Mouse (Mus musculus) testis, postnatal 14 days (tissue): ENCODE data around the gene Trappc4.
A peak's percentile ranks its signal among the peaks of the same experiment; 100 is the strongest.
"Not testable (repeated sequence)": the region's sequence is repeated elsewhere in the genome, so short reads cannot be mapped to it uniquely, and the experiment has no call there.

Experiments used
- DNase-seq: peaks from one replicate; pipeline ENCODE4 v3.0.0; 2021; ENCODE audit warnings: low spot score

Gene Trappc4

DNA sequence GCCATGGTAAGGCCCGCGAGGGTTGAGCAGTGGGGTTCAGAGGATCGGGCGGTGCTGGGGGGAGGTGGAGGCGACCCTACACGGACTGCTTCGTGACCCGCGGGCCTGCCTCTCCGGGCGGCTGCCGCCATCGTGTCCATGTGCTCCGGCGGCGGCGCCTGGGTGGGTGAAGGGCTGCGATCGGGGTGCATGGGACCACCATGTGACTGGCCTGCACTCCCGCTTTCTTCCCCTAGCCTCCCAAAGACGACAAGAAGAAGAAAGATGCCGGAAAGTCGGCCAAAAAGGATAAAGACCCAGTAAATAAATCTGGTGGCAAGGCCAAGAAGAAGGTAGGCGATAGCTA, 325 bp upstream of the Trappc4 start:
- no peak for DNase-seq

DNA sequence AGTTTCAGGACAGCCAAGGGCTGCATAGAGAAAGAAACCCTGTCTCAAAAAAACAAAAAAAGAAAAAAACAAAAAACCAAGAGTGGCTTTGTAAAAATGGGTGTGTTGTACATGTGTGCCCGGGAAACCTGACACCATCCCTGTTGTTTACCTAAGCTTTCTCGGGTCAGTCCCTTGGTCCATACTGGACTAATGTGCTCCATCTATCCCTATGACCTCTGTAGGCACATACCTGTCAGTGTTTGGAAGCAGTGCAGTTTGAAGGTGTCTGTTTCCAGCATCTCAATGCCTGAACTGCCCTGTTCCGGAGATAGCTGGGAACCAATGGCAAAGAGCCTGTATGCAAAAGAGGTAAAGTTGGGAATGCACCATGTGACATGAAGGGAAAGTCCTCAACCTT, 2.4 kb downstream of the Trappc4 start:
- DNase-seq, result no peak

- DNase-seq, result no peak
Measured at GRCm38 (mm10) chr9:44401081-44401480, 6.3 kb downstream of the Trappc4 start.

- no peak for DNase-seq
Measured at GRCm38 (mm10) chr9:44399795-44400114, 7.6 kb downstream of the Trappc4 start.

- DNase-seq, result no peak
Measured at GRCm38 (mm10) chr9:44399114-44399794, 8.1 kb downstream of the Trappc4 start.

DNA sequence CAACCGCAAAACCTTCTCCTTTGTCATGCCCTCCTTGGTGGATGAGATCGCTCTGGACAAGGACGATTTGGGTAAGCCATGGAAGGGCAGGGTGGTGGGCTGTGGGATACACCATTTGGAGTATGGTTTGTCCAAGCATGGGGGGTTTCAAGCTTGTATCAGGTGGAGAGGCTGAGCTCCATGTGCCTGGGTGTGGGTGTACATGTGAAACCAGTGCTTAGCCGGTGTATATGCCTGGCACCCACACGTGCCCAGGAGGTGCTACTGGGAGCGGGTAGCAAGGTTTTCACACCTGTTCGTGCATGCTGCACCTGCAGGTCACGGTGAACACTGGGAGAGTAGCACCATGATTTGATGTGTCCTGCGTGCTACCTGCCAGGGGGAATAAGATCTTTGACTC, 8.8 kb downstream of the Trappc4 start:
- no peak for DNase-seq

DNA sequence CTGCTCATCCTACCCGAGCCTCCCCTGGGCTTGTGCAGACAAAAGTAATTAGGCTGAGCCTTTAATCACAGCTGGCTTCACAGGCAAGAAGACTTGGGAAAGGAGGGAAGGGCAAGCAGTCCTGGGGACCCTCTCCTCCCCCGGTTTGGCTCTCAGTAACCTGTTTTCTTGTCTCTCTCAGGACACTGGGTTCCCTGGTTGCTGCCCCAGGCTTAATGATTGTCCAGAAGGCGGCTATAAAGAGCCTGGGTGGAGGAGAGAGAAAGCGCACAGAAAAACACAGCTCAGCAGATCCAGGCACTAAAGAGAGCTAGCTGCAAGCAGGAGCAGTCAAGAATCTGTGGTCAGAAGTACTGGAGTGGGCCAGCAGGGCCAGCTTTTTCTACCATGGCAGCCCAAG, 9.3 kb downstream of the Trappc4 start:
- no peak for DNase-seq

- peak; percentile 92 for DNase-seq
Measured at GRCm38 (mm10) chr9:44396684-44397411, 10.6 kb downstream of the Trappc4 start, which contains the start of gene Slc37a4. Slc37a4 (plus strand) TSS chr9:44396852.

GRCm38 (mm10) chr9:44391466-44391865, 15.9 kb downstream of the Trappc4 start:
- no peak for DNase-seq

GRCm38 (mm10) chr9:44389273-44389672, 18.1 kb downstream of the Trappc4 start:
- DNase-seq, result no peak

DNA sequence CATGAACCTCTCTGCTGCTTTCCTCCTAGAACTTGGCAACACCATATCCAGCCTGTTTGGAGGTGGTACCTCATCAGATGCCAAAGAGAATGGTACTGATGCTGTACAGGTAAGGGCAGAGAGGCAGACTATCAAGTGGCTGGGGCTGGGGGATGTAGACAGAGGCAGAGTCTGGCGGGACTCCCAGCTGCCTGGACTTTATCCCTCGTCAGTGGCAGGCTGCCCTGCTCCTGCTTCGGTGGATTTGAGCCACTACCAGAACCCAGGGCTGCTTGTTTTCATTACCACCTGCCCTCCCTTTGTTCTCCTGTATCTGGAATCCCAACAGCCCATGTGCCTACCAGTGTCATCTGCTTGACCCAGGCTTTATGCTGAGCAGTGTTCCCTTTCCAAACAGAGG, 20.2 kb downstream of the Trappc4 start:
- DNase-seq, result no peak

DNA sequence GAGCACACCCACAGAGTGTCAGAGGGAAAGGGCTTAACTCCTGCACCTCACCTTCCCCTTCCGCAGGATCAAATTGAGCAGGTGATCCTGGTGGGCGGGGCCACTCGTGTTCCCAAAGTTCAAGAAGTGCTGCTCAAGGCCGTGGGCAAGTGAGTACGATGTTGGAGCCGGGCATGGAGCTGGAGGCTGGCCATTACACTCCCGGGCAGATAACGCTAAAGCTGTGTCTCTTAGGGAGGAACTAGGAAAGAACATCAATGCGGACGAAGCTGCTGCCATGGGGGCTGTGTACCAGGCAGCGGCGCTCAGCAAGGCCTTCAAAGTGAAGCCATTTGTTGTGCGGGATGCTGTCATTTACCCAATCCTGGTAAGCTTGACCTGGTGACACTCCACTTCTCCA, 22.8 kb downstream of the Trappc4 start:
- DNase-seq, result peak; percentile 66

DNA sequence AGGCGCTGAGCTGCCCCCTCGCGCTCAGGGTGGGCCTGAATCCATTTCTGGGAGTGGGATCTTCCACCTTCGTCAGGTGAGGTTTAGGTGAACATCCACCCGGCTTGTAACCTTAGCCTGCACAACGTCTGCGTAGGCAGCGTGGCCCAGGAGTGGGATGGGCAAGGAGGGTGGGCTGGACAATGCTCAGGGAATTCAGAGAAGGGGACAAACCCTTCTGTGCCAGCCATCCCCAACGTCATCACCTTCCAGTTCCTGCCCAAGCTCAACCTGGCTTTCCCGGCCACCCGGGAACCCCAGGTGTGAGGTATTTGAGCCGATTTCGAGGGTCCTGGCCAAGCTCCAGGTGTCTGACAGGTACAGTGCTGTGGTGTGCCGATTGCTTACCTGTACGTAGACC, 27.5 kb downstream of the Trappc4 start:
- no peak for DNase-seq

DNA sequence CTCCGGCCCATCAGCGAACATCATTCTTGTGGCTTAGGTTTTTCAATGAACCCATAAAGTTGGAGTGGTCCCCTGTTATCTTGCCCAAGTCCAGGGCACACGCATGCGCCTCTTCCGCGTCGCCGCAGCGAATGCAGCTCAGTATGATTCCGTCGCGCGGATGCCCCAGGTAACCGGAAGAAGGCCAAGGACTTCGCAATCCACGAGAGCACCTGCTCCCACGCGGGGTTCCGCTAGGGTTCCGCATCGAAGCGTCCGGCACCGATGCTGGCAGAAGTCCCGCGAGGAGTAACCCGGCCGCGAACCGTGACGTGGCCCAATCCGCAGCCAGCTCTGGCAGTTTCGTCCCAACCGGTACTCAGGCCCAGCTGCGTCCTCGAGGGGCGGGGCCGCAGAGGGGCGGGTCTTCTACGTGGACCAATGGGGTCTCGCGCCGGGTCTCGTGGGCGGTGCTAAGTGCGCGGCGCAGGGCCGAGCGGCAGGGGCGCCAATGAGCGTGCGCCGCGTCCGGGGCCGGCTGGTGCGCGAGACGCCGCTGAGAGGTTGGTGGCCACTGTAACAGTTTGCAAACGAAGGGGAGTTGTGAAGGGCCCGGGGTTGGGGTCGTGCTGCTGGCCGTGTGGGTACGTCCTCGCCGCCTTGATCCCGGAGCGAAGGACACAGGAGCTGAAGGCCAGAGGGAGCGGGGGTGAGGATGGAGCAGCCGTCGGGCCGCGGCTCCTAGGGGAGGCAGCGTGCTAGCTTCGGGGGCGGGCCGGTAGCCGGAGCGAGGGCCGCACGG, 28.2 kb downstream of the Trappc4 start, which contains the start of gene Hyou1:
Hyou1 (plus strand) TSS at position 437 of the 781 bp plus-strand sequence.
- DNase-seq, result peak; percentile 98

DNA sequence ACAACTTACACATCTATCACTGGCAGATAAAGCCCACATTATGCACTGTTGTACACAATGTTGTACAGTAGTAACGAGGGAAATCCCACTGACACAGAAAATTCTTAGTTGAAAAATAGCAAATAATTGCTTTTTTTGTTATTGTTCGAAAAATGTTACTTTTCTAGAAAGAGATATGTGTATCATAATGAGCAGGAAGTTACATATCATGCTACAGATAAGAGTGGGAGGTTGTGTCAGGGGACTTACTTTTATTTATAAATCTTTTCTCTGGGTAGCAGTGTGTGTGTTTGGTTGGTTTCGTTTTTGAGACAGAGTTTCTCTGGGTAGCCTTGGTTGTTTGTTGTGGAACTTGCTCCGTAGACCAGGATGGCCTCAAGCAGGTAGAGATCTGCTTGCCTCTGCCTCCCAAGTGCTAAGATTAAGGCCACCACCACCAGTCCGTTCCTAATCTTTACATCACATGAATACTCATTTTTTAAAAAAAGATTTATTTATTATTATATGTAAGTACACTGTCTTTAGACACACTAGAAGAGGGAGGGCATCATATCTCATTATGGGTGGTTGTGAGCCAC, 29.2 kb downstream of the Trappc4 start:
- no peak for DNase-seq

GRCm38 (mm10) chr9:44377335-44377734, 30.1 kb downstream of the Trappc4 start:
- not testable (repeated sequence) for DNase-seq

DNA sequence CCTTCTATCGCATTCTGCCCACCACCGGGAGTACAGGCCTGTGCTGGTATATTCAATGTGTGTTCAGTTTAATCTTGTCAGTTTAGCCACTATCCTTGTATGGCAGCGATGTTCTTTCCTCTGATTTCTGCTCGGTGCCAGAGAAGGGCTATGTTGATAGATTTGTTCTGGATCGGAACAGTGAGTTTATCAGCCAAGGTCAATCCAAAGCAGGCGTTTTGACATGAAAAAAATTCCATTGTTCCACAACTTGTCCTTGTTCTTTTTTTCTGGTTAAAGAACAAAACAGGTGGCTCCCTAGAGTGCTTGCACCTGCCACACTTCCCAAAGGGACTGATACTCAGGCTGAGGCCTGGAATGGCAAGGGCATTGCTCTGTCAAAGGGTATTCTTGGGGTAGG, 31.3 kb downstream of the Trappc4 start:
- DNase-seq, result no peak

DNA sequence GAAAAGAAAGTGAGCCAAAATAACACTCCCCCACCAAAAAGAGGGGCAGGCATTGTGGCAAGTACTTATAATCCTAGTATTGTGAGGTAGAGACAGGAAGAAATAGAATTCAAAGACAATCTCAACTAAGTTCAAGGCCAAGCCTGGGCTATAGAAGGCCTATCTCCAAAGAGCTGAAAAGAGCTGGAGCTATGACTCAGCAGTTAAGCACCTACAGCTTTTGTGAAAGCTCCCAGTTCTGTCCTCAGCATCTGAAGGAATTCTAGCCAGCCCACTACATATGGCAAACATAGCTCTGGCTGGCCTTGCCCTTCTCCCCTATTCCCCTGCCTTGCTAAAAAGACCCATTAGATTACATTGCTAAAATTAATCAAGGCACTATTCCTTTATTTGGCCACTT, 34.0 kb downstream of the Trappc4 start:
- no peak for DNase-seq

DNA sequence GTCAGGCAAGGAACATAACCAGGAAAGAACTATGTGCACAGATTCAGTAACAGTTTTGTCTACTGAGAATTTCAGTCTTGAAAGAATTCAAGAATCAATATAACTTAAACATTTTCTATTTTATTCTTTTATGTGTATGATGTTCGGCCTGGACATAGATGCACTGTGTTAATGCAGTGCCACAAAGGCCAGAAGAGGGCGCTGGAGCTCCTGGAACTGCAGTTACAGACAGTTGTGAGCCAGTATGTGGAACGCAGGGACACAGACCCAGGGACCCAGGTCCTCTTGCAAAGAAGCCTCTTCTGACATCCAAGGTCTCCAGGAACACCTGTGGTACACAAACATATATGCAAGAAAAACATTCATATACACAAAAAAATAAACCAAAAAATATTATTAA, 42.9 kb downstream of the Trappc4 start:
- DNase-seq, result no peak

DNA sequence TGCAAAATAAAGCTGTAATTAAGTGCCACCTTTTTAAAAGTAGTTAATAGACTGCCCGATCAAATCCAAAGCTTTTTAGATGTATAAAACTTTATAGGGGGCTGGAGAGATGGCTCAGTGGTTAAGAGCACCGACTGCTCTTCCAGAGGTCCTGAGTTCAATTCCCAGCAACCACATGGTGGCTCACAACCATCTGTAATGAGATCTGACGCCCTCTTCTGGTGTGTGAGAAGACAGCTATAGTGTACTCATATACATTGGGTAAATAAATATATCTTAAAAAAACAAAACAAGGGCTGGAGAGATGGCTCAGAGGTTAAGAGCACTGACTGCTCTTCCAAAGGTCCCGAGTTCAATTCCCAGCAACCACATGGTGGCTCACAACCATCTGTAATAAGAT, 45.5 kb downstream of the Trappc4 start:
- not testable (repeated sequence) for DNase-seq

DNA sequence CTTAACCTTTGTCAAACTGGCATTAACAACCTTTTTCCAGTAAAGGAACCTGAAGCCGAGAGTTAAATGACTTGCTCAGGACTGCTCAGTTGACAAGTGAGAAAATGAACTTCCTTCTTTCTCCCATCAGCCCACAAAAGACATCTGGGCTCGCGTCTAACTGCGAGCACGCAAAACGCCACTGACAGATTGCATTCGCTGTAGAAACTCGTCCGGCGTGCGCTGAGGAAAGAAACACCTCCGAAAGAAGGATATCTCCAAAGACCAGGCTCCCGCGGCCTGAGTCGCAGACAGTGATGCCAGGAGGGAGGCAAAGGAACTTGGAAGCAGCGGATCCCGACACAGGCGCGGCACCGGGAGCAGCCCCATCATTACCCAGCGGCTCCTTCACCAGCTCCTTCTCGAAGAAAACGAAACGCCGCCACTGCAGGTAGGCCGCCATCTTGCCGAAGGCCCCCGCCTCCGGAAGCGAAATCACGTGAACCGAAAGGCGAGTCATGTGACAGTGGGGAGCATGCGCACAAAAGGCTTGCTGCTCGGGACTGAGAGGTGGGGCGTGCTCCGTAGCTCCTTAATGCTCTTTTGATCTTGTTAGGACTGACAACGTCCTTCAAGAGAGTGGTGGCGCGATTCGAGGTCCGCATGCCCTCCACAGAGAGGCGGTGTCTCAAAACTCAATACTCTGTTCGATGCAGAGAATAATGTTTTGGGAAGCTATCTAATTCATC, 46.0 kb downstream of the Trappc4 start, which contains the start of gene Vps11:
Vps11 (minus strand) TSS at position 481 of the 728 bp plus-strand sequence.
- DNase-seq, result peak; percentile 96

GRCm38 (mm10) chr9:44357207-44357606, 50.2 kb downstream of the Trappc4 start:
- no peak for DNase-seq
